Mouse (Mus musculus): ENCODE measurements around the gene Rab3ip.

- TF ChIP-seq CTCF (IDR thresholded peaks at IDR 0.05; ENCODE audit: low read depth, low read length) = no peak
- no peak for TF ChIP-seq TAL1 (conservative IDR thresholded peaks at IDR 0.05; ENCODE audit: low read depth, low read length)
Measured at GRCm38 (mm10) chr10:116874490-116874889, 76.1 kb downstream of the Rab3ip start.
